Mouse (Mus musculus) neural tube, embryonic 14.5 days (tissue): ENCODE data around the gene Meiob. TPM values are rescaled to one million over a fixed set of nuclear protein-coding genes. Genes with fewer than 3 reads are reported as not detected.

Experiments used
- ATAC-seq: fragments of 200-750 bp; cut with Nextera tagmentation; 2 replicates; pipeline ENCODE4 v1.8.0; 2017; ENCODE audit warnings: low read depth, mild to moderate bottlenecking, moderate TSS enrichment, moderate library complexity
- H3K27ac ChIP-seq: fragments of 300-500 bp; sonication (generic); 2 replicates; pipeline ENCODE4 v1.5.1; 2014; ENCODE audit warnings: low read depth, mild to moderate bottlenecking, control low read depth, low read length, moderate library complexity, mixed read lengths
- H3K27me3 ChIP-seq: fragments of 300-500 bp; sonication (generic); 2 replicates; pipeline ENCODE4 v1.6.1; 2014; ENCODE audit warnings: low read length; ENCODE audit not compliant: control insufficient read depth, insufficient read depth
- H3K36me3 ChIP-seq: fragments of 300-500 bp; sonication (generic); 2 replicates; pipeline ENCODE4 v1.6.1; 2014; ENCODE audit warnings: low read length, mixed read lengths; ENCODE audit not compliant: control insufficient read depth, insufficient read depth
- H3K4me1 ChIP-seq: fragments of 300-500 bp; sonication (generic); 2 replicates; pipeline ENCODE4 v1.6.1; 2014; ENCODE audit warnings: low read length; ENCODE audit not compliant: control insufficient read depth, insufficient read depth
- H3K4me2 ChIP-seq: fragments of 300-500 bp; sonication (generic); 2 replicates; pipeline ENCODE4 v1.6.1; 2014; ENCODE audit warnings: mild to moderate bottlenecking, low read depth, low read length, control low read depth
- H3K4me3 ChIP-seq: fragments of 300-500 bp; sonication (generic); 2 replicates; pipeline ENCODE4 v1.5.1; 2014; ENCODE audit warnings: low read depth, low read length, control low read depth, mixed read lengths
- H3K9ac ChIP-seq: fragments of 300-500 bp; sonication (generic); replicated peaks from 2 replicates; pipeline ENCODE4 v1.6.1; 2014; ENCODE audit warnings: low read depth, mild to moderate bottlenecking, control low read depth, low read length, mixed read lengths
- H3K9me3 ChIP-seq: fragments of 300-500 bp; sonication (generic); 2 replicates; pipeline ENCODE4 v1.6.1; 2016; ENCODE audit warnings: low read length; ENCODE audit not compliant: control insufficient read depth
- WGBS: fragments of 180-500 bp; shearing (Covaris S2); extraction: QIAGEN DNeasy Blood & Tissue Kit; methylation state at CpG from one replicate; pipeline ENCODE4 v1.1.7; 2014; 5-methylcytosine and 5-hydroxymethylcytosine counted together
- polyA plus RNA-seq: library from polyadenylated mRNA; unstranded; fragments of >200 nt; fragmentation: Nextera tagmentation; extraction: Ambion mirVana; gene quantifications from 2 replicates; pipeline ENCODE4 v1.2.1, GENCODE M21; 2014

Meiob gene
- polyA plus RNA-seq, 1 experiment from 2014 or later = not detected

DNA sequence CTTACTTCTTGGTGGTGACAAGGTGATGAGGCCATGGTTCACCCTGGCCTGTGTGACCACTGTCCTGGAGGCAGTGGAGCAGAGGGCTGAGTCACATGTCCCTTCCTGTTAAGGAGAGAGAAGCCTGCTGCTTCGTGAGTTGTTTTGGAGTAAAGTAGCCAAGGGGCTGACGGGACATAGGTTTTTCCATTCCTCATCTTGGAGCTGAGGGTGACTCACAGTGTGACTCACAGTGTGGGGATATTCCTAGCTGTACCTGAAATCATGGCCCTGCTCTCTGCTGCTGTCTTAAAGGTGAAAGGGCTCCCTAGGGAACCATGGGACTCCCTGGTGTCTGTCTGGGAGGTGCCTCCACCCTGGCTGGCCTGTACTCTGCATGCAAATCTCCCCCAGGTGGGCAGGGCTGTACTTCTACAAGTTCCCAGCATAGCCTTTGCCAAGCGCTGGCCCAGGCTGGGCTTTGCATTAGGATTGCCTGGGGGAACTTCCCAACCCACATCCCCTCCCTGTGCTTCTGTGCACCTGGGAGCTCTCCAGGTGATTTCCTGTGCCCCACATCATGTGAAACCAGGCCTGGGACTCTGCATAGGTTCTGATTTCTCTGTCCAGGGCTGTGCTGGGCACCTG lies 51.9 kb downstream of the Meiob start:
- no peak overlapping the region for H3K4me3 ChIP-seq
- no peak overlapping the region for H3K4me2 ChIP-seq
- peaks cover 7% of the 10 kb centered on the region for H3K4me1 ChIP-seq
- no peak overlapping the region for H3K9ac ChIP-seq
- H3K27ac ChIP-seq = no peak overlapping the region
- H3K9me3 ChIP-seq = no peaks in the 10 kb centered on the region
- ATAC-seq = no peak
- no peaks in the 10 kb centered on the region for H3K27me3 ChIP-seq
- 92% methylated on average over 3 of the region's 3 CpGs for WGBS
- 0 out of 2 replicates have a peak, but pooled peaks cover 5% of the 10 kb centered on the region for H3K36me3 ChIP-seq

DNA sequence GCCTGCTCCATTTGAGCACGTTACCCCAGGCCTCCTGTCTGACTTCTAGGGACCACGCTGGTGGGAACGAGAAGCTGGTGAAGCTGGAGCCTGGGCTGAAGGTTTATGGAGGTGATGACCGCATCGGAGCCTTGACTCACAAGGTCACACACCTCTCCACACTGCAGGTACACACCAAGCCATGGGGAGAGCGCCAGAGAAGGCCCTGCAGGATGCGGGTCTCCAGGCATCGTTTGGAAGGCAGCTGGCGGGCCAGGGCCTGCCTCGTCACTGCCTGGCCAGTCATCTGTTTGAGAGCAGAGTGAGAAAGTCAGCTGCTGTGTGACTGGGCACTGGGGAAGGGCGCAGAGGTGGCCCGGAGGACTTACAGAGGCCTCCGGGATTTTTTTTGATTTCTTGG lies 52.5 kb downstream of the Meiob start:
- Histone ChIP-seq H3K27ac (no peak overlapping the region), H3K4me1 (peaks cover 1% of the 10 kb centered on the region), H3K4me2 (no peak overlapping the region), H3K9me3 (no peaks in the 10 kb centered on the region), H3K9ac (no peak overlapping the region), H3K4me3 (no peak overlapping the region), H3K36me3 (0 out of 2 replicates have a peak, but pooled peaks cover 5% of the 10 kb centered on the region), H3K27me3 (no peaks in the 10 kb centered on the region)
- 94% methylated on average over 13 of the region's 13 CpGs for WGBS
- ATAC-seq = no peak

DNA sequence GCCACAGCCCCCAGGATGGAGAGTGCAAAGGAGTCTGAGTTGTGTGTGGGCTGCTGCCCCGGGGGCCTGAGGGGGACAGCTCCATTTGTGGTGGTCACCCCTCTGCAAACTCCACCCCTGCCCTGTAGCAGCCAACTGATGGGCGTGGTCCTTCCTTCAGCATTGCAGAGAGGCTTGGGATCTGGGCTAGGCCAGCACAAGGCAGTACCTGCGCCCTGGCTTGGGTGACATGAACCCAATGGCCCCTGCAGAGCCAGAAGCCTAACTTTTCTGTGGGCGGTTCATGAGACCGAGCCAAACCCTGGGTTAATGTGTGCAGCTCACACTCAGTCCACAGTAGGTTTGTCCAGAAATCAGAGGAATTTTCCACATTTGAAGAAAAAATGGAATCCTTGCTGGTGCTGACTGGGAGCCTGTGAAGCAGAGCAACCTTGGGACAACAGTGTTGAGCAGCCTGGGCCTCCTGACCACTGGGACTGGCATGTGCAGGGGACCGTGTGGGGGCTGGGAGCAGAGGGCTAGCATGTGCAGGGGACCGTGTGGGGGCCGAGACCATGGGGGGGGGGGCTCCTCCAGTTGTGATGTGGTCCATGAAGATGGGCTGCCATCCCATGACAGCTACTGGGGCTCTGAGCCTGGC lies 53.9 kb downstream of the Meiob start:
- peaks cover 9% of the 10 kb centered on the region; the same call in 1 of the 2 replicates for H3K36me3 ChIP-seq
- 87% methylated on average over 8 of the region's 8 CpGs for WGBS
- no peak overlapping the region for H3K4me2 ChIP-seq
- H3K9ac ChIP-seq = no peak overlapping the region
- no peak overlapping the region for H3K27ac ChIP-seq
- H3K4me1 ChIP-seq = no peaks in the 10 kb centered on the region
- H3K9me3 ChIP-seq = no peaks in the 10 kb centered on the region
- ATAC-seq = no peak
- H3K27me3 ChIP-seq = no peaks in the 10 kb centered on the region
- H3K4me3 ChIP-seq = no peak overlapping the region

DNA sequence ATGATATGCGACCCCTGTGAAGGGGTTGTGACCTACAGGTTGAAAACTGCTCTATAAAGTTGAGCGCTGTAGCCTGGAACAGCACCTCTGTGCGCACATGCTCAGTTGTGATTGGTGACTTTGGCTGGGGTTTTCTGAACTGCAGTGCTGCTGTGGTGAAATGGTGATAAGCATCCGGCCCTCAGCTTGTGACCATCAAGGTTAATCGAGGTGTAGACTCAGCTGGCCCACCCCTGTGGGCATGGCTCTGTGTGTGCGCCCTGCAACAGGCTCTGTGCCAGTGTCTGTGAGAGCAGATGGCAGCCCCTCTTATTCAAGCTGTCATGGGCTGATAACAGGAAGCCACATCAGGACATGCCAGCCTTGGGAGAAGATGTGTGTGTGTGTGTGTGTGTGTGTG lies 54.9 kb downstream of the Meiob start:
- Histone ChIP-seq H3K9ac (no peak overlapping the region), H3K36me3 (peaks cover 9% of the 10 kb centered on the region; the same call in 1 of the 2 replicates), H3K4me3 (no peak overlapping the region), H3K4me2 (no peak overlapping the region), H3K9me3 (no peaks in the 10 kb centered on the region), H3K27me3 (no peaks in the 10 kb centered on the region), H3K4me1 (no peaks in the 10 kb centered on the region), H3K27ac (no peak overlapping the region)
- ATAC-seq = no peak
- WGBS = 84% methylated on average over 6 of the region's 6 CpGs

DNA sequence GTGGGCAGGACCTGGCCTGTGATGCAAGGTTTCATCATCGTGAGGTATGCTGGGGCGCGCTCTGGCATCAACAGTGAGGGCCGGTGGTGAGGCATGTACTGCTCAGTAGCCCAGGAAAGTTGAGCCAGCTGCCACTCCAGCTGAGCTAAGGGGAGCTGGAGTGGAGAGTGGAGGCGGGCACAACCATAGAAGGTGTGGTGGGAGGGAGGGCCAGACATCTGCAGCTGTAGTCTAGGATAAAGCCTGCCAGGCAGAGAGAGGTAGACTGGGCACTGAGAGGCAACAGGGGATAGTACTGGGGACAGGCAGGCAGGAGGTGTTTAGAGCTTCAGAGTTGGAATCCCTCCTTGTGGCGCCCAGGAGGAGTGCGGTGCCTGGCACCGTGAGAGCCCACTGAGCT lies 56.0 kb downstream of the Meiob start:
- Histone ChIP-seq H3K4me1 (no peaks in the 10 kb centered on the region), H3K4me2 (no peak overlapping the region), H3K9ac (no peak overlapping the region), H3K27ac (no peak overlapping the region), H3K9me3 (no peaks in the 10 kb centered on the region), H3K4me3 (no peak overlapping the region), H3K36me3 (peaks cover 14% of the 10 kb centered on the region; the same call in 1 of the 2 replicates), H3K27me3 (no peaks in the 10 kb centered on the region)
- no peak for ATAC-seq
- WGBS = 91% methylated on average over 8 of the region's 8 CpGs

DNA sequence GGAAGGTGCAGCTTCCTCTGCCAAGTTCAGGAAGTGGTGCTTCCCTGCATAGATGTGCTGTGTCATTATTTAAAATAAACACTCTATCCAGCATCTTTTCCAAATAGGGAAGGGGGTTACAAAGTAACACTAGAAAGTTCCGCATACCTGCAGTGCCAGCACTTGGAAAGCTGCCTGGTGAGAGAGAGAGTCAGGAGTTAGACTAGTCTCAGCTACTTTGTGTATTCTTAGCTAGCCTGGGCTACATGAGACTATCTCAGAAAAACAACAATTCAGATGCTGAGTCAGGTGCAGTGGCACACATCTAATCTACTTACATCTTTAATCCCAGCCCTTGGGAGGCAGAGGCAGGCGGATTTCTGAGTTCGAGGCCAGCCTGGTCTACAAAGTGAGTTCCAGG lies 57.7 kb downstream of the Meiob start:
- Histone ChIP-seq H3K27me3 (no peaks in the 10 kb centered on the region), H3K4me2 (no peak overlapping the region), H3K9me3 (no peaks in the 10 kb centered on the region), H3K9ac (no peak overlapping the region), H3K4me3 (no peak overlapping the region), H3K4me1 (no peaks in the 10 kb centered on the region), H3K27ac (no peak overlapping the region), H3K36me3 (peaks cover 18% of the 10 kb centered on the region; the same call in 1 of the 2 replicates)
- no peak for ATAC-seq
- 93% methylated on average over 3 of the region's 3 CpGs for WGBS

DNA sequence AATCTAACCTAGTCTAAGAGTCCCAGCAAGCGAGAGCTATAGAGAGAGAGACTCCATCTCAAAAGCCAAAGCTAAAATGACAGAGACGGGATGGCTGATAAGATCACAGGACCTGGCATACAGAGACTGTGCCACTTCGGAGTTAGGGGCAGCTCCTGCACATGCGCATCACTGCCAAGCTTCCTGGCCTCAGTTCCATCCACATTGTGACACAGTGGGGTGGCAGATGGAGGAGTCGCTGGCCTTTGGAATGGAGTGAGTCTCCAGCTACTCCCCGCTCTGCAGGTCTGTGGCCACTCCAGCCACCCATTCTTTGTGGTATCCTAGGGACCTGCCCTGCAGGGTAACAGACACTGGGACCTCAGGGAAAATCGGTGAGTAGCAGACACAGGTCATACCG lies 61.7 kb downstream of the Meiob start, which contains the start of gene Igfals:
Igfals (plus strand) TSS at position 222 of the 400 bp plus-strand sequence.
- Histone ChIP-seq H3K36me3 (peaks cover 13% of the 10 kb centered on the region; the same call in 1 of the 2 replicates), H3K4me2 (no peak within 1 kb of the TSS), H3K27ac (no peak within 1 kb of the TSS), H3K4me3 (no peak within 1 kb of the TSS), H3K9me3 (no peaks in the 10 kb centered on the region), H3K27me3 (no peaks in the 10 kb centered on the region), H3K9ac (no peak within 1 kb of the TSS), H3K4me1 (no peaks in the 10 kb centered on the region)
- WGBS = 87% methylated on average over 8 of the region's 8 CpGs
- ATAC-seq = no peak

DNA sequence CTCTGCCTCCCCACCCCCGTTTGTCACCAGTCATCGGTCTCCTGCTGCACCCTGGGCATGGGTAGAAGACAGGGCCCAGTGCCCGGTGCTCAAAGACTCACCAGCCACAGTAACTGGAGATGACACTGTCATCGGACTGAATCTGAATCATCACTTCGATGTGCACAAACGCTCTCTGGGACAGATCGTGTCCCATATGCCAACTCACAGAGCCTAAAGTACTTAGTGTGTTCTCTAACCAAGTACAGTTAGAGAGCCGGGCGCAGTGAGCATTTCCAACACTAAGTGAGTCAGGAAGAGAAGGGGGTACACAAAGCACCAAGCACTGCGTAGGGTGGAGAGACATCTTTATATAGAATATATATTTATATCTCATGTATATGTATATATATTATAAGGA lies 63.8 kb downstream of the Meiob start:
- H3K9ac ChIP-seq = no peak overlapping the region
- no peak overlapping the region for H3K4me3 ChIP-seq
- H3K36me3 ChIP-seq = peaks cover 9% of the 10 kb centered on the region; the same call in 1 of the 2 replicates
- no peaks in the 10 kb centered on the region for H3K4me1 ChIP-seq
- H3K9me3 ChIP-seq = no peaks in the 10 kb centered on the region
- WGBS = 95% methylated on average over 10 of the region's 10 CpGs
- ATAC-seq = no peak
- H3K27me3 ChIP-seq = no peaks in the 10 kb centered on the region
- no peak overlapping the region for H3K27ac ChIP-seq
- no peak overlapping the region for H3K4me2 ChIP-seq

DNA sequence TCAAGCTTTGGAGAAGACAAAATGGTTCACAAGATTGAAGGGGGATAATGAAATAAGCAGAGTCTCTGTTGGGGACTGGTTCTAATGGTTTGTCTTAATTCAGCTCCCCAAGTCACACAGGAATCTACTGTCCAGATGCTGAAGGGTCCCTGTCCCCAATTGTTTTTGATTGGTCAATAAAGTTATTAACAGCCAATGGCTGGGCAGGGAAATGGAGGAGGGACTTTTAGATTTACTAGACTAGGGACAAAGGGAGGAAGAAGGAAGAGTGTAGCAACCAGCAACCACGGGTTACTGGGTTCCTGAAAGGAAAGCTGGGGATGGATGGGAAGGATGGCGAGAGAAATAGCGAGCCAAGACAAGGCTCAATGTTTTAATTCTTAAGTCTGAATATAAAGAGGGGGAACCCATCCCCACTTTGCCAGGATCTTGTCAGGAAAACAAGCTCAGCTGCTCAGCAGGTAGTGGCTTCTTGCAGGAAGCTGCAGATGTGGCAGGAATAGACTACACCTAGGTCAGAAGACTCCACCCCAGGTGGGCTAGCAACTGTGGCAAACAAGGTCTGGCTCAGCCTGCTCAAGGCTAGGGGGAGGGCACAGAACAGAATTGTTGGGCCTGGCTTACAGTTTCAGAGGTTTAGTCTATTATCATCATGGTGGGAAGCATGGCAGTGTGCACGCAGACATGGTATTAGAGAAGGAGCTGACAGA lies 69.8 kb downstream of the Meiob start:
- WGBS = 50% methylated on average over 4 of the region's 4 CpGs
- ATAC-seq = no peak
- H3K27ac ChIP-seq = no peak overlapping the region
- no peak overlapping the region for H3K4me3 ChIP-seq
- H3K4me2 ChIP-seq = no peak overlapping the region
- H3K27me3 ChIP-seq = no peaks in the 10 kb centered on the region
- H3K9ac ChIP-seq = no peak overlapping the region
- no peaks in the 10 kb centered on the region for H3K9me3 ChIP-seq
- no peaks in the 10 kb centered on the region for H3K36me3 ChIP-seq
- no peaks in the 10 kb centered on the region for H3K4me1 ChIP-seq
